In the genomic region with DNA sequence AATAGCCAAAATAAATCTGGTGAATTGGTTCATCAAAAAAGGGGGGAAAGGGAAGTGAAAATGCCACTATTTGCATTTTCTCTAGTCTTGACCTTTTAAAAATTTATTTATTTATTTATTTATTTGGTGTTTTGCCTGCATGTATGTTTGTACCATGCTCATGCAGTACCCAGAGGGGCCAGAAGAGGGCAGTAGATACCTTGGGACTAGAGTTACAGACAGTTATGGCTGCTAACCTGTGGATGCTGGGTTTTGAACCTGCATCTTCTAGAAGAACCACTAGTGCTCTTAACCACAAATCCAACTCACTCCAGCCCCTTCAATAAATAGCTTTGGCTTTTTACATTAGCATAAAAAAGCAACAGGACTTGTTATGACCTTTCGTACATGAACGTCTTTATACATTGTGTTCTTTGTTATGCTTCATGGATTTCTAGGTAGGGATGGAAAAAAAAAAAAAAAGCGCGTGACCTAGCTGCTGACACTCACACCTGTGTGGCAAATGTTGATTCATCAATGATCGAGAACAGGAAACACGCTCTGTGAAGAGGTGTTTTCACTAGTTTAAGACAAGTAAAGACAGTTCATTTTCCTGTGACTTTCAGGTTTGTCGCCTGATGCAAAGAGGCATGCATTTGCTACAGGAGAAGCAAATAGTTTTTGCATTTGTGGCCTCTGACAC, we compare ENCODE assay signal across 10 mouse cellular contexts. TPM values are rescaled to one million over a fixed set of nuclear protein-coding genes. Genes with fewer than 3 reads are reported as not detected.
DNase-seq lines count a peak whose midpoint lies in the region; ATAC-seq and TF ChIP-seq lines count a peak whose summit lies in the region.
"Had no signal": no experiment of that assay in that cellular context is flagged by ENCODE, and none has a peak within 500 bp of the region (broad histone marks: within the 10 kb centered on the region; RNA-seq: fewer than 3 reads in every experiment).

No protein-coding gene starts in this region.

- ATAC-seq in intestine, embryonic 14.5 days (replicated peaks; ENCODE audit: low FRiP score, low TSS enrichment, low read depth): no peak
- no peak for ATAC-seq in intestine, embryonic 16.5 days
- peak; percentile 55; the same call in 1 of the 2 replicates for ATAC-seq in hindbrain, postnatal 0 days

- no peak overlapping the region for H3K4me3 ChIP-seq in intestine, embryonic 14.5 days (ENCODE audit: low read depth, low read length)
- no peak overlapping the region for H3K4me3 ChIP-seq in intestine, embryonic 16.5 days (ENCODE audit: low read length)
- no peak overlapping the region for H3K4me3 ChIP-seq in hindbrain, postnatal 0 days (ENCODE audit: low read length)
- H3K4me3 ChIP-seq: embryonic facial prominence, embryonic 13.5 days; myocyte had no signal

- intact Hi-C loops in left cerebral cortex, postnatal 36 days (cut with DNase I): no loop called here

- no peak overlapping the region for H3K9ac ChIP-seq in intestine, embryonic 14.5 days (ENCODE audit: low read length)
- no peak overlapping the region for H3K9ac ChIP-seq in intestine, embryonic 16.5 days (ENCODE audit: low read depth, low read length)
- H3K9ac ChIP-seq in hindbrain, postnatal 0 days (replicated peaks; ENCODE audit: low read length): no peak overlapping the region
- H3K9ac ChIP-seq: embryonic facial prominence, embryonic 13.5 days had no signal

- H3K27me3 ChIP-seq in intestine, embryonic 14.5 days (replicated peaks; ENCODE audit: control insufficient read depth, insufficient read depth, low read length): no peaks in the 10 kb centered on the region
- H3K27me3 ChIP-seq in intestine, embryonic 16.5 days (replicated peaks; ENCODE audit: control insufficient read depth, insufficient read depth, low read length): no peaks in the 10 kb centered on the region
- H3K27me3 ChIP-seq in hindbrain, postnatal 0 days (ENCODE audit: insufficient read depth, low read length): no peaks in the 10 kb centered on the region
- H3K27me3 ChIP-seq: embryonic facial prominence, embryonic 13.5 days had no signal

- H3K36me3 ChIP-seq in intestine, embryonic 14.5 days (ENCODE audit: control insufficient read depth, insufficient read depth, low read length): no peaks in the 10 kb centered on the region
- H3K36me3 ChIP-seq in intestine, embryonic 16.5 days (ENCODE audit: control insufficient read depth, insufficient read depth, low read length): no peaks in the 10 kb centered on the region
- no peaks in the 10 kb centered on the region for H3K36me3 ChIP-seq in hindbrain, postnatal 0 days (ENCODE audit: insufficient read depth, low read length)
- H3K36me3 ChIP-seq: embryonic facial prominence, embryonic 13.5 days had no signal

- 89% methylated on average over 7 of the region's 7 CpGs for WGBS in intestine, embryonic 14.5 days
- 88% methylated on average over 7 of the region's 7 CpGs for WGBS in intestine, embryonic 16.5 days
- 91% methylated on average over 7 of the region's 7 CpGs for WGBS in hindbrain, postnatal 0 days

- H3K4me2 ChIP-seq in intestine, embryonic 14.5 days (ENCODE audit: low read length): no peak overlapping the region
- no peak overlapping the region for H3K4me2 ChIP-seq in intestine, embryonic 16.5 days (ENCODE audit: low read depth, low read length)
- no peak overlapping the region for H3K4me2 ChIP-seq in hindbrain, postnatal 0 days (ENCODE audit: low read depth, low read length)
- H3K4me2 ChIP-seq: embryonic facial prominence, embryonic 13.5 days had no signal

- peak; percentile 79 for TF ChIP-seq CTCF in hindbrain, postnatal 0 days (IDR thresholded peaks at IDR 0.05; ENCODE audit: low read depth)

- DNase-seq in intestine, embryonic 14.5 days (ENCODE audit: low spot score): peak; percentile 83
- DNase-seq in adrenal gland, adult 8-10 months: peak; percentile 35
- DNase-seq in embryo, embryonic 10.5 days (ENCODE audit: low spot score): peak; percentile 88
- DNase-seq in hindbrain, postnatal 0 days (ENCODE audit: low spot score): peak; percentile 80
- peak; percentile 40 to 51 for DNase-seq in left cerebral cortex, postnatal 36 days (ENCODE audit: low spot score in 2 of 2)
- DNase-seq in monocyte, adult 2 months (ENCODE audit: low read depth in 1 of 2, low spot score in 2 of 2): peak; percentile 76 to 81
- peak; percentile 64 for DNase-seq in testis, postnatal 14 days (ENCODE audit: low spot score)

- no peaks in the 10 kb centered on the region for H3K4me1 ChIP-seq in intestine, embryonic 14.5 days (replicated peaks; ENCODE audit: control insufficient read depth, insufficient read depth, low read length)
- no peaks in the 10 kb centered on the region for H3K4me1 ChIP-seq in intestine, embryonic 16.5 days (ENCODE audit: control insufficient read depth, insufficient read depth, low read length)
- no peaks in the 10 kb centered on the region for H3K4me1 ChIP-seq in hindbrain, postnatal 0 days (ENCODE audit: insufficient read depth, low read length)
- H3K4me1 ChIP-seq: embryonic facial prominence, embryonic 13.5 days had no signal

- H3K27ac ChIP-seq in intestine, embryonic 14.5 days (ENCODE audit: low read depth): no peak overlapping the region
- H3K27ac ChIP-seq in intestine, embryonic 16.5 days (ENCODE audit: low read length): no peak overlapping the region
- H3K27ac ChIP-seq in hindbrain, postnatal 0 days: no peak overlapping the region
- H3K27ac ChIP-seq: embryonic facial prominence, embryonic 13.5 days had no signal

- no peaks in the 10 kb centered on the region for H3K9me3 ChIP-seq in intestine, embryonic 14.5 days (ENCODE audit: control insufficient read depth, low read length)
- H3K9me3 ChIP-seq in intestine, embryonic 16.5 days (ENCODE audit: control insufficient read depth, low read length): no peaks in the 10 kb centered on the region
- H3K9me3 ChIP-seq in hindbrain, postnatal 0 days (ENCODE audit: low read length): no peaks in the 10 kb centered on the region
- H3K9me3 ChIP-seq: embryonic facial prominence, embryonic 13.5 days had no signal

RNA-seq across cellular contexts. Expression of gene Emb, which starts 9.8 kb away (rescaled TPM):
- 8.9 and 11.3 TPM in 2 replicates for polyA plus RNA-seq in intestine, embryonic 14.5 days (2014; fragmentation: Nextera tagmentation; extraction: Ambion mirVana)
- 8.3 and 9.2 TPM in 2 replicates for polyA plus RNA-seq in intestine, embryonic 16.5 days (2015; fragmentation: Nextera tagmentation; extraction: Ambion mirVana)
- total RNA-seq in adrenal gland, adult 8-10 months (2022): 10 to 100 TPM; 24.4 to 30.6 (median 26.5) TPM
- 9.3 and 10.8 TPM in 2 replicates for total RNA-seq in hindbrain, postnatal 0 days (2014; rRNA removed)
- polyA plus RNA-seq in hindbrain, postnatal 0 days (2015; fragmentation: Nextera tagmentation; extraction: Ambion mirVana): 18.1 and 19.1 TPM in 2 replicates
- total RNA-seq in left cerebral cortex, postnatal 36 days (2021): 10 to 100 TPM; 30.9 to 31.6 TPM

RNA-seq across cellular contexts. Expression of gene Gm17509, which starts 22.3 kb away (rescaled TPM):
- not detected in 2 replicates for polyA plus RNA-seq in intestine, embryonic 14.5 days (2014; fragmentation: Nextera tagmentation; extraction: Ambion mirVana)
- not detected in 2 replicates for polyA plus RNA-seq in intestine, embryonic 16.5 days (2015; fragmentation: Nextera tagmentation; extraction: Ambion mirVana)
- under 1 TPM in 3 of 4 experiments, not detected in 1; 0.09 to 0.25 (median 0.10) TPM for total RNA-seq in adrenal gland, adult 8-10 months (2022)
- total RNA-seq in hindbrain, postnatal 0 days (2014; rRNA removed): 0.54 and 0.73 TPM in 2 replicates
- polyA plus RNA-seq in hindbrain, postnatal 0 days (2015; fragmentation: Nextera tagmentation; extraction: Ambion mirVana): 0.09 and 0.15 TPM in 2 replicates
- 1 to 10 TPM; 1.0 to 1.4 TPM for total RNA-seq in left cerebral cortex, postnatal 36 days (2021)

Comparison
In these comparisons a context has a peak if more than half of its experiments do, and no peak if none do; other contexts are left out.
1. DNase-seq: peak in every context shown above with its lines; median percentile 88 in embryo, embryonic 10.5 days; 83 in intestine, embryonic 14.5 days; 80 in hindbrain, postnatal 0 days; 78 in monocyte, adult 2 months; 64 in testis, postnatal 14 days; 46 in left cerebral cortex, postnatal 36 days; 35 in adrenal gland, adult 8-10 months.